Mouse (Mus musculus) hematopoietic stem cell, adult 5-6 weeks (primary cell): Measurements from ENCODE around the gene Trim63. TPM values are rescaled to one million over a fixed set of nuclear protein-coding genes. Genes with fewer than 3 reads are reported as not detected.
A peak's percentile ranks its signal among the peaks of the same experiment; 100 is the strongest.
"Not testable (repeated sequence)": the region's sequence is repeated elsewhere in the genome, so short reads cannot be mapped to it uniquely, and the experiment has no call there.

Experiments used
- ATAC-seq, 2 experiments: fragments of 125-278 bp in 1 of 2; replicated peaks in 1 of 2; 2 replicates each; pipeline ENCODE4 v1.8.0; 2016 to 2017; ENCODE audit warnings: inconsistent platforms in 2 of 2, mild to moderate bottlenecking in 2 of 2, moderate number of reproducible peaks in 2 of 2, low read depth in 1 of 2, moderate TSS enrichment in 1 of 2; ENCODE audit not compliant: low FRiP score in 2 of 2, poor library complexity in 2 of 2, severe bottlenecking in 2 of 2, insufficient read depth in 1 of 2, low TSS enrichment in 1 of 2
- total RNA-seq: library from RNA; stranded (forward); fragments of 172-1452, 232-1000 nt; gene quantifications from 2 replicates; pipeline ENCODE4 v1.2.3, GENCODE M21; 2017

The Trim63 gene
- total RNA-seq, 1 experiment from 2014 or later = not detected

- not testable (repeated sequence) for ATAC-seq
Measured at GRCm38 (mm10) chr4:134296096-134296495, 18.8 kb upstream of the Trim63 start.

GRCm38 (mm10) chr4:134296523-134296922 lies 18.4 kb upstream of the Trim63 start:
- ATAC-seq = no peak

- ATAC-seq = no peak
Measured at GRCm38 (mm10) chr4:134297369-134297768, 17.6 kb upstream of the Trim63 start.

DNA sequence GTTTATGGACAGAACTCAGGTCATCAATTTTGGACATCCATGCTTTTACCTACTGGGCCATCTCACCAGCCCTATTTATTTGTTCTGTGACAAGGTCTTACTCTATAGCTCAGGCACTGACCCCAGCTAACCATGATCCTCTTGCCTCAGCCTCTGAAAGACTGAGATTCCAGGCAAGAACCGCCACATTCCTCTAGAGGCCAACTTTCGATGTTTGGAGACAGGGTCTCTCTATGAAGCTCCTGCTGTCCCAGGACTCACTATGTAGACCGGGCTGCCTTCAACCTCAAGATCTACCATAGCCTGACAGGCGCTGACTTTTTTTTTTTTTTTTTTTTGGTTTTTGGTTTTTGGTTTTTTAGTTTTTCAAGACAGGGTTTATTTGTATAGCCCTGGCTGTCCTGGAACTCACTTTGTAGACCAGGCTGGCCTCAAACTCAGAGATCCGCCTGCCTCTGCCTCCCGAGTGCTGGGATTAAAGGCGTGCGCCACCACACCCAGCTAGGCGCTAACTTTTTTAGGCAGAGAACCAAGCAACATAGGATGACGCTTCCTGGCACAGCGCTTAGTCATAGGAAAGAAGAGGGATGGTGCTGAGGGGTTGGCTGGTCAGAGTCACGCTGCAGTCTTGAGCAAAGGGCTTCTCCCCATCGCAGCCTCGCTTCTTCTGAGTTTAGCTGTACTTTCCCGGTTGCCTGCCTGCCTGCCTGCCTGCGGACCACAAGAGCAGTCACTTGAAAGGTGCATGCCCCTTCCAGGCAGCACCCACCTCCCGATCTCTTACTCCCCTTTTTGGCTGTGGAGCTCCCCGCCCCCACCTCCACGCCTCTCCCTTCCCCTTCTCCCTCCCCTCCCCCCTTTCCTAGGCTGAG lies 16.1 kb upstream of the Trim63 start:
- ATAC-seq = no peak

DNA sequence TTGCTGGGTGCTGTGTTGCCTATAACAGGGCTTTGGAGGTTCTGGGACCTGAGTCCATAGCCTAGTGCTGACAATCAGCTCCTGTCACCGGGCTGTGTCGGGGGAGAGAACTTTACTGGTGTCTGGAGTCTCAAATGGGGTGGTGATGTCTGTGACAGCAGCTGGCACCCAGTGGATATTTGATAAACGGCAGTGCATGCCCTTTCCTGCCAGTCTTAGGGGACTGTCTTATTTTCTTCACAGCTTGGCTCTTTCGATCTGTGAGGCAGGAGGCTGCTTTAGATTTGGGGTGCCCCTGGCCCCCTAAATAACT lies 15.5 kb upstream of the Trim63 start:
- ATAC-seq = no peak

GRCm38 (mm10) chr4:134300316-134300715 lies 14.6 kb upstream of the Trim63 start:
- peak in 1 of 2 experiments; percentile 57; a peak in 3 of 4 replicates for ATAC-seq

DNA sequence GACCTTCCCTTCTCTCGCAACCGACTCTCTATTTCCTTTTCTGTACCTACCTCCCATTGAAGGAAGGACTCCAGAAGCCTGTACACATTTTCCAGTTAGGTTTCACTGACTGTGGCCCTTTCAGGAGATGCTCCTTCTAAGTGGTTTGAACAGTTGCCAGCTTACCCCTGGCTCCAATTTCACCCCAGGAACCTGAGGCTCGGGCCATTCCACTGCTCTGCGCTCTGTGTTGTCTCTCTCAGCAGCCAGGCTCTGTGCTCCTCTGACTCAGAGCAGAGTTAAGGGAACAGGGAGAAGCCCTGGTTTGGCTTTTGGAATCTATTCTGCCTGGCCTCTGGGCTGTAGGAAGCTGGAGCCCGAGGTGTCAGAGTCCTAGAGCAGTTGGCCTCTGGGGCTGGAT lies 12.8 kb upstream of the Trim63 start:
- no peak for ATAC-seq

DNA sequence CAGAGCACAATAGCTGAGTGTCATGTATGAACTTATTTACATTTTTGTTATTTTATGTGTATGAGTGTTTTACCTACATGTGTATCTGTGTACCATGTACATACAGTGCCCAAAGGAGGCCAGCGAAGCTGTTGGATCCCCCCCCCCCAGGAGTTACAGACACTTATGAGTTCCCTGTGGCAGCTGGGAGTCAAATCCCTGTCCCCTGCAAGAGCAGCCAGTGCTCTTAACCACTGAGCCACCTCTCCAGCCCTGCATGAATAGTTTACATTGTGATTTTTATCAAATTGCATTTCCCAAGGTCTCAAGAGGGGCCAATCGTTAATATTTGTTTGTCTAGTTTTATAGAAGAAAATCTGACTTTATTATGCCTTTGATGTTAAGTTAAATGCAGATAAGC lies 8.0 kb upstream of the Trim63 start:
- ATAC-seq = no peak

- ATAC-seq = peak; percentile 69 to 83; a peak in 3 of 4 replicates
Measured at GRCm38 (mm10) chr4:134307367-134308072, 7.4 kb upstream of the Trim63 start.

GRCm38 (mm10) chr4:134310106-134310505 lies 4.8 kb upstream of the Trim63 start:
- ATAC-seq = no peak

GRCm38 (mm10) chr4:134310656-134311055 lies 4.3 kb upstream of the Trim63 start:
- ATAC-seq = no peak

DNA sequence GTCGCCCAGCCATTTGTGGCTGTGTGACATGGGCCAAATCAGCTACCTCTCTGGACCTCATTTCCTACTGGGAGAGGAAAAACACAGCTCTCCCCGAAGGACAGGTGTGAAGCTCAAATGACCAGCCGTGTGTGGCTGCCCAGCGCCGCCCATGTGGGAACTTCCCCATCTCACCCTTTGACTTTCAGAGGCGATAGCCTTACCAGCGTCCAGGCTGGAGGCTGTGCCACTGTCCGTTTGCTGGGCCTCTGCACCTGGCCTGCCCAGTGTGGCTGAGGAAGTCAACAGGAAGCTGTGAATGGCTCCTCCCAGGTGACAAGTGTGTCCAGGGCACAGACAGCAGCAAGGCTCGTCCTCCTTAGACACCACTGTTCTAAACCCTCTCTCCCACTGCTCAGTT lies 3.1 kb upstream of the Trim63 start:
- no peak for ATAC-seq

- ATAC-seq = no peak
Measured at GRCm38 (mm10) chr4:134312341-134312740, 2.6 kb upstream of the Trim63 start.

DNA sequence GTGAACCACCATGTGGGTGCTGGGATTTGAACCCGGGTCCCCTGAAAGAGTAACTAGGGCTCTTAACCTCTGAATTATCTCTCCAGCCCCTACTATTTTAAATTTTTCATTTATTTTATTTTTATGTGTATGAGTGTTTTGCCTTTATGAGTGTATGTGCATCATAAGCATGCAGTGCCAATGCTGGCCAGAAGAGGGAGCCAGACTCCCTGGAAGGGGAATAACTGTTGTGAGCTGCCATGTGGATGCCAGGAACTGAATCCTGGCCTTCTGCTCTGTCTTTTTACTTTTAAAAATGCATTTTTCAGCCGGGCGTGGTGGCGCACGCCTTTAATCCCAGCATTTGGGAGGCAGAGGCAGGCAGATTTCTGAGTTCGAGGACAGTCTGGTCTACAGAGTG lies 2.0 kb upstream of the Trim63 start:
- no peak for ATAC-seq

- ATAC-seq = no peak
Measured at GRCm38 (mm10) chr4:134314081-134314655, 752 bp upstream of the Trim63 start.

DNA sequence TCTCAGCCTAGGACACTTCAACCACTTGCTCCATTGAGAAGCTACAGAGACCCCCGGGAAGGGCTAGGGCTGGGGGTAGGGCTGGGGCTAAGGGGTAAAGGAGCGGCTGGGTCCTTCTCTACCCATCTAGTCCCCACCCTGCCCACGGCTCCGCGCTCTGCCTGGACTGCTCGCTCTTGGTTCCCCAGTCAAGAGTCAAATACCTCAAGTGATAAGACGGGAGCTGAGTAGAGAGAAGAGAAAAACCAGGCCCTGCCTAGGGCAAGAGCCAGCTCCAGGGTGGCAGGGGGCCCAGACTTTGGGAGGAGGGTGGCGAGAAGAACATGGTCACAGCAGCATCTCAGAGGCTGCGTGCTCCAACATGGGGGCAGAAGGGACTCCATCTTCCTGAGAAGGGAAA lies 550 bp downstream of the Trim63 start:
- no peak for ATAC-seq

- ATAC-seq = no peak; a peak in 2 of 4 replicates
Measured at GRCm38 (mm10) chr4:134316390-134316789, 1.5 kb downstream of the Trim63 start.

DNA sequence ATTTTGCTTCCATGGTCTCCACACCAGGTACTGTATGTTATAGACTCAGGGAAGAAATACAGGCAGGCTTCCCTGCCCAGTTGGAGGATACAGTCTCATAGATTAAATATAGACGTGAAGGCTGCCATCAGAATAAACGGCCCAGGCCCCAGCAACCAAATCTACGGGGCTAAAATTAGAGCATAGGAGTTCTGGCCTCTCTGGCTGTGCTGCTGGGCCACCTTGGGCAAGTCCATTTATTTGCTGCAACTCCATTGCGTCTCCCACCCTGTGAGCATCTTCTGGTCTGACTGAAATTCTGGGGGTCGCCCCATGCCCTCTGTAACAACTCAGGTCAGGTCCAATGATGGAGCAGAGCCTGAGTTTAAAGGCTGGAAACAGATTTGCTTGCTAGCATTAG lies 4.2 kb downstream of the Trim63 start:
- ATAC-seq = no peak
